Mouse (Mus musculus): ENCODE results near the gene Olfr1500. TPM values are rescaled to one million over a fixed set of nuclear protein-coding genes. Genes with fewer than 3 reads are reported as not detected.
"Not testable (repeated sequence)": the region's sequence is repeated elsewhere in the genome, so short reads cannot be mapped to it uniquely, and the experiment has no call there.

Gene Olfr1500
- polyA plus RNA-seq (2016; fragmentation: Nextera tagmentation; extraction: Ambion mirVana) = 0.09 TPM in 1 of 2 replicates, not detected in the other

DNA sequence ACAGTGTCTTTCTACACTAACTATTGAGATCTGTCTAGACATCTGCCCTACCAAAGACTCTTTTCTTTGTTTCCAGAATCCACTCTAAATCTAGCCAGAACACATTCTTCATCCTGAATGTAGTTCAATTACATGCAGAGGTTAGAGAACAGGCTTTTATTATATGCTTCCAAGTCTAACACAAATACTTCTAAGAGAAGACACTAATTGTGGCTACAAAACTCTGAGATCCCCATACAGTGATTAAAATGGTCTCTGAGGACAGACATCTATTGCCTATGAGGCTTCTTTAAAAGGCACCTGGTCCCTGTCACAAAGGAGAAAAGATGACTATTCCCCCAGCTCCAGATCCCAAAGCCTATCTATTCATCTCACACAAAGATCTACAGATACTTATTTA lies at the start of gene Olfr1500:
Gene Olfr1500, minus strand, starts transcription at position 101 of the 400 bp plus-strand sequence.
- Histone ChIP-seq H3K9ac (no peak within 1 kb of the TSS), H3K4me1 (no peaks in the 10 kb centered on the region), H3K27me3 (no peaks in the 10 kb centered on the region), H3K27ac (no peak within 1 kb of the TSS), H3K4me2 (replicated peaks) (no peak within 1 kb of the TSS), H3K9me3 (no peaks in the 10 kb centered on the region), H3K36me3 (no peaks in the 10 kb centered on the region), H3K4me3 (no peak within 1 kb of the TSS)
- ATAC-seq (ENCODE audit: insufficient number of reproducible peaks, insufficient read depth, low FRiP score, low TSS enrichment) = no peak

DNA sequence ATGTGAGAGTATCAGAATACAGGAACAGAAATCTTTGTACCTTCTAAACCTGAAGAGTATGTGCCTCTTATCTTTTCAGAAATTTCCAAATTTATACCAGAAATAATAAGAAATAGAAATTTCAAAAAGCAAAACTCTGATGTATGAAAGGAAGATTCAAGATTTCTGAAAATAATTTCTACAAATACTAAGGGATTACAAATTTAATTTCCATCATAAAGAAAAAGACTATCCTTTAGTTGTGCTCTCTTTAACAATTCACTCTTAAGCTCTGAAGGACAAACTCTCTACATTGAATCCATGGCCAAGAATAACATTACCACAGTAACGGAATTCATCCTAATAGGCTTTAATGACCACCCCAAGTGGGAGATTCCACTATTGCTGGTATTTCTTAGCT lies 31.2 kb upstream of the Olfr1500 start, which contains the start of gene Olfr1502:
Gene Olfr1502, plus strand, starts transcription at position 301 of the 400 bp plus-strand sequence.
- Histone ChIP-seq H3K9me3 (no peaks in the 10 kb centered on the region), H3K4me1 (no peaks in the 10 kb centered on the region), H3K9ac (no peak within 1 kb of the TSS), H3K4me2 (replicated peaks) (no peak within 1 kb of the TSS), H3K36me3 (no peaks in the 10 kb centered on the region), H3K27ac (no peak within 1 kb of the TSS), H3K4me3 (no peak within 1 kb of the TSS), H3K27me3 (no peaks in the 10 kb centered on the region)
- 81% methylated on average over 1 of the region's 1 CpGs for WGBS
- no peak for ATAC-seq (ENCODE audit: insufficient number of reproducible peaks, insufficient read depth, low FRiP score, low TSS enrichment)

DNA sequence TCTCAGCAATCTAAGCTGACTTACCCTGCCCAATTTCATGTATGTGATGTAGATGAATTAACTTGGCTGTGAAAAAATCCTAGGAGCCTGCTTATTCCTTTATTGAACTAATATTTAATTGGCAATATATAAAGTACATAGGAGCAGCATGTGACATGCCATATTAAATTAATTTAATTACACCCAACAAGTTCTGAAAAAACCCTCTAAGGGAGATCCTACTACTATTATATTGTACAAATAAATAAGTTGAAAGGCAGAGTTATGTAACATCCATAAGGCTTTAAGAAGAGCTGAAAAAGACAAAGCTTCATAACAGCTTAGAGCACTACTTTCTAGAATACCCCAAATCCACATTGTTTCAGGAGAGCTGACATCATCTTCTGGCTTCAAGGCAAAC lies 20.3 kb upstream of the Olfr1500 start, which contains the start of gene Olfr1501:
Gene Olfr1501, minus strand, starts transcription at position 101 of the 400 bp plus-strand sequence.
- not testable (repeated sequence) for H3K36me3 ChIP-seq; ATAC-seq (ENCODE audit: insufficient number of reproducible peaks, insufficient read depth, low FRiP score, low TSS enrichment); H3K27me3 ChIP-seq; H3K4me2 ChIP-seq (replicated peaks); H3K27ac ChIP-seq; H3K9me3 ChIP-seq; H3K4me1 ChIP-seq; H3K9ac ChIP-seq; H3K4me3 ChIP-seq

DNA sequence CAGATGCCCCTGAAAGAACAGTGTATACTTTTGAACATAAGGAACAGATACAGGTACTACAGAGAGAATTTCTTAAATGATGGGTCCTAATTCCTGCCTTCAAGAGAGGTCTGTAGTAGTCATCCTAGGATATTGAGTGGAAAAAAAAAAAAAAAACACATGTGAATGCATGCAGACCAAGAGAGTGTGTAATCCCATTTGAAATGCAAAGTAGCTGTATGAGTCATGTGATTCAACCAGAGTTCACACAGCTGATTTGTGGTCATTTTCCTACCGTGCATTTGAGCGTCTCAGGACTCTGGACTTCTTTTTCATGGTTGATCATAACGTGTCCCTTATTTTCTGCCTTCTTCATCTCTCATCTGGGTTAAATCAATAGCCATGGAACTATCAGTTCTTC lies 1.8 kb downstream of the Olfr1500 start:
- WGBS = 73% methylated on average over 3 of the region's 3 CpGs
- H3K9ac ChIP-seq = no peak overlapping the region
- H3K27ac ChIP-seq = no peak overlapping the region
- H3K27me3 ChIP-seq = no peaks in the 10 kb centered on the region
- no peak for ATAC-seq (ENCODE audit: insufficient number of reproducible peaks, insufficient read depth, low FRiP score, low TSS enrichment)
- no peak overlapping the region for H3K4me2 ChIP-seq (replicated peaks)
- no peaks in the 10 kb centered on the region for H3K36me3 ChIP-seq
- no peak overlapping the region for H3K4me3 ChIP-seq
- no peaks in the 10 kb centered on the region for H3K9me3 ChIP-seq
- no peaks in the 10 kb centered on the region for H3K4me1 ChIP-seq

DNA sequence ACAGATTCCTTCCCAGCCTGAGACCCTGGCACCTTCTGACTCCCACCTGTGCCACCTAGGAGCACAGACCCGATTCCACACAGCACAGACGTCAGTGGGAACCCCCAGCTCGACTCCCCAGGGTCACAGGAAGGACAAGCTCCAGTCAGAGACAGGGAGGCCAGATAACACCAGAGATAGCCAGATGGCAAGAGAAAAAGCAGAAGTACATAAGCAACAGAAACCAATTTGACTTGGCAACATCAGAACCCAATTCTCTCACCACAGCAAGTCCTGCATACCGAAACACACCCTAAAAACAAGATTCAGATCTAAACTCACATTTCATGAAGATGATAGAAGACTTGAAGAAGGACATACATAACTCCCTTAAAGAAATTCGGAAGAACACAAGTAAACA lies 9.4 kb downstream of the Olfr1500 start:
- 61% methylated on average over 5 of the region's 5 CpGs for WGBS
- Histone ChIP-seq H3K9me3 (no peaks in the 10 kb centered on the region), H3K9ac (no peak overlapping the region), H3K27me3 (no peaks in the 10 kb centered on the region), H3K27ac (no peak overlapping the region), H3K36me3 (no peaks in the 10 kb centered on the region), H3K4me1 (no peaks in the 10 kb centered on the region), H3K4me3 (no peak overlapping the region), H3K4me2 (replicated peaks) (no peak overlapping the region)
- ATAC-seq (ENCODE audit: insufficient number of reproducible peaks, insufficient read depth, low FRiP score, low TSS enrichment) = no peak

DNA sequence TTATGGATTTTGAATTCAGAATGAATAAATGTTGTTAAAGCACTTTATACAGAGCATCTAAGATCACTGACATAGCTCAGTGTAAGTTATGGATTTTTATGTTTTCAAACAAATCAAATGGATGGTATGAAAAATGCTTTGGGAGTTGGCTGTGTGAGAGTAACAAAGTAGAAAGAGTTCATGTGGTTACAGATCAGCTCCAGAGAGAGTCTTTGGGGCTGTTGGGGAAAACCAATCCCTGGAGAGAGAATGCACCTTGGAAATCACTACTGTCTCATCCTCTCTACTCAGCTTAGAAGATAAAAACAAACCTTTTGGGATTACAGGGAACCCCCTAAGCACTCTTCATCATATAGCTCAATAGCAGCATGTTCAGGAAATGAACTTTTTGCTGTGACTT lies 10.9 kb downstream of the Olfr1500 start, which contains the start of gene Olfr1499:
Gene Olfr1499, minus strand, starts transcription at position 101 of the 400 bp plus-strand sequence.
- Histone ChIP-seq H3K9me3 (no peaks in the 10 kb centered on the region), H3K4me2 (replicated peaks) (no peak within 1 kb of the TSS), H3K27ac (no peak within 1 kb of the TSS), H3K4me1 (no peaks in the 10 kb centered on the region), H3K4me3 (no peak within 1 kb of the TSS), H3K9ac (no peak within 1 kb of the TSS), H3K27me3 (no peaks in the 10 kb centered on the region), H3K36me3 (no peaks in the 10 kb centered on the region)
- no peak for ATAC-seq (ENCODE audit: insufficient number of reproducible peaks, insufficient read depth, low FRiP score, low TSS enrichment)

DNA sequence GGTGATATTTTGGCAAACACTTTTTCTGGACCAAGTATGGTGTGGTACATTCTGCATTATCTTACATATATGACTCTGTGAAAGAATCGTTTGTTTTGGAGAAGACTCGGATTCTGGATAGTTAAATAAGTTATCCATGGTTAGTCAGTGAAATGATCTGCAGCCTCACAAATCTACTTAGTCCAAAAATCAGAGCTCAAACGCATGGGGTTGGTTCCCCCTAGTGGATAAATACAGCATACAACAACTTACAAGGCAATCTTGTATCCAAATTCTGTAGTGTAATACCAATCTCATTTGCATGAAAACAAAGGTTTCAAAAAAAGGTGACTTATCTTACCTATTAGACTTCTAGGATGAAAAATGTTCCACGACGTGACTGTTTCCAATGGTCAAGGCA lies 11.5 kb downstream of the Olfr1500 start:
- H3K4me1 ChIP-seq = no peaks in the 10 kb centered on the region
- WGBS = 37% methylated on average over 5 of the region's 5 CpGs
- no peak overlapping the region for H3K4me3 ChIP-seq
- no peaks in the 10 kb centered on the region for H3K27me3 ChIP-seq
- H3K36me3 ChIP-seq = no peaks in the 10 kb centered on the region
- H3K27ac ChIP-seq = no peak overlapping the region
- ATAC-seq (ENCODE audit: insufficient number of reproducible peaks, insufficient read depth, low FRiP score, low TSS enrichment) = no peak
- no peaks in the 10 kb centered on the region for H3K9me3 ChIP-seq
- no peak overlapping the region for H3K4me2 ChIP-seq (replicated peaks)
- H3K9ac ChIP-seq = no peak overlapping the region

DNA sequence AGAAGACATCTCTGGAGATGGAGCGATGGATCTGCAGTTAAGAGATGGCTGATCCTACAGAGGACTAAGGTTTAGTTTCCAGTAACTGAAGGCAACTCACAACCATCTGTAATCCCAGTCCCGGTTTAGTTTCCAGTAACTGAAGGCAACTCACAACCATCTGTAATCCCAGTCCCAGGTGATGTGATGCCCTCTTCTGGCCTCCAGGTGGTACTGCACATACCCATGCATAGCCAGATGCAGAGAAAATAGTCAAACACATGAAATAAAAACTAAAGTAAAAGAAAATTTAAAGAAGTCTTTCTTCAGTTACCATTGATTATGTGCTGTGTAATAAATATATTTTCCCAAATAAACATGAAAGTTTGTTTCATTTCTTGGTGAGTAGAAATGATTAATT lies 17.5 kb downstream of the Olfr1500 start:
- Histone ChIP-seq H3K36me3 (no peaks in the 10 kb centered on the region), H3K4me1 (no peaks in the 10 kb centered on the region), H3K4me3 (no peak overlapping the region), H3K9me3 (no peaks in the 10 kb centered on the region), H3K9ac (no peak overlapping the region), H3K4me2 (replicated peaks) (no peak overlapping the region), H3K27ac (no peak overlapping the region), H3K27me3 (no peaks in the 10 kb centered on the region)
- 50% methylated on average over 2 of the region's 2 CpGs for WGBS
- no peak for ATAC-seq (ENCODE audit: insufficient number of reproducible peaks, insufficient read depth, low FRiP score, low TSS enrichment)

DNA sequence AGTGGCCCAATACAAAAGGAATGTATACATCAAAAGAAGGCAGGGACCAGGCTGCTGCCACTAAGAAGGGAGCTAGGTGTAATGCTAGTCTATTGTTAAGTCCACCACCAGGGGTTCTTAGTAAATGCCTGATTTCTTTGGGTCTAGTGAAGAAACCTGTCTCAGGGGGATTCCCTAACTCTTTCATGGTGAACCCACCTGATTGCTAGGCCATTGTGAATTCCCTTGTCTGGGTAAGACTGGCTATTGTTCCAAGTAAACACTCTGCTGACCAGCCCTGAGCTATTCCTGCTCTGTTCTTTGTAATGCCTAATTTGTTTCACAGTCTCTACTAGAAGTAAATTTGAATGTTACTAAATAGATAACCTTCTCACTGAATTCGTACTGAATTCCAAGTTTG lies 24.8 kb downstream of the Olfr1500 start:
- not testable (repeated sequence) for ATAC-seq (ENCODE audit: insufficient number of reproducible peaks, insufficient read depth, low FRiP score, low TSS enrichment); H3K27ac ChIP-seq; H3K4me1 ChIP-seq; H3K36me3 ChIP-seq; H3K4me2 ChIP-seq (replicated peaks); H3K27me3 ChIP-seq; H3K9ac ChIP-seq; H3K9me3 ChIP-seq; H3K4me3 ChIP-seq
- WGBS = 51% methylated on average over 1 of the region's 1 CpGs

DNA sequence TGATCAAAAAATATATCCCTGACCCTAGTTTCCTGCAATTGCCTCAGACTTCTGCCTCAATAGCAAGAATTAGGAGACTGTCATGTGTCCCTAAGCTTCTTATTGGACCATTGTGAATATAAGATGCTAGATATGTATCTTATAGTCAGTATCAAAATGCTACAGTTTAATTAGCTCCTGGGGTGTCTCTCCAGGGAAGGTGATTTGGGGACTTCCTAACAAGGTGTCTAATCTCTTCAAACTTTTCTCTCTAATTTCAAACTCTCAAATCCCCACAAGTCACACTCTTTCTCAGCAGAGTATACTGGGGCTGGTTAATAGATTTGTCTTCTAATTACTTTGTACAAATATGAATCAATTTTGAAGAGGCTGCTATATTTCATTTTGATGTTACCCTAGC lies 32.2 kb downstream of the Olfr1500 start, which contains the start of gene Olfr1497:
Gene Olfr1497, minus strand, starts transcription at position 101 of the 400 bp plus-strand sequence.
- Histone ChIP-seq H3K9ac (no peak within 1 kb of the TSS), H3K4me1 (no peaks in the 10 kb centered on the region), H3K4me2 (replicated peaks) (no peak within 1 kb of the TSS), H3K27ac (no peak within 1 kb of the TSS), H3K4me3 (no peak within 1 kb of the TSS), H3K9me3 (no peaks in the 10 kb centered on the region), H3K36me3 (no peaks in the 10 kb centered on the region), H3K27me3 (no peaks in the 10 kb centered on the region)
- ATAC-seq (ENCODE audit: insufficient number of reproducible peaks, insufficient read depth, low FRiP score, low TSS enrichment) = no peak

DNA sequence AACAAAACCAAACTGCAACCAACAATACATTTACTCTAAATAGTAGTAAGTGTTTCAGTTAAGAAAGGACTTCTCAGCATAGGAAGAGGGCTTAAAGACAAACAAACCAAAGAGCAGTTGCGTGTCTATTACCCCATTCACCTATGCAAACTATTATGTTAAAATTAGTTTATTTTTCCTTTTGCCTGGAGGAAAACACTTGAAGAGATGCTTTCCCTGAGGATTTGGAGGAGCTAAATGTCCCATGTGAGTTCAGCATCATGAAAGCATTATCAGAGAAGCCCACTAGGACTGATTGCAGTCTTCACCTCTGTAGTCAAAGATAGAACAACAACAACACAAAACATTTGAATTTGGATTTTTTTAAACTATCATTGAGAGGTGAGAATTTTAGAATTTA lies 52.7 kb downstream of the Olfr1500 start, which contains the start of gene Olfr1496:
Gene Olfr1496, plus strand, starts transcription at position 301 of the 400 bp plus-strand sequence.
- Histone ChIP-seq H3K27ac (no peak within 1 kb of the TSS), H3K36me3 (no peaks in the 10 kb centered on the region), H3K4me1 (no peaks in the 10 kb centered on the region), H3K9ac (no peak within 1 kb of the TSS), H3K27me3 (no peaks in the 10 kb centered on the region), H3K4me2 (replicated peaks) (no peak within 1 kb of the TSS), H3K4me3 (no peak within 1 kb of the TSS), H3K9me3 (no peaks in the 10 kb centered on the region)
- 73% methylated on average over 1 of the region's 1 CpGs for WGBS
- ATAC-seq (ENCODE audit: insufficient number of reproducible peaks, insufficient read depth, low FRiP score, low TSS enrichment) = no peak
